Mouse (Mus musculus): ENCODE results near the gene Tysnd1.

DNA sequence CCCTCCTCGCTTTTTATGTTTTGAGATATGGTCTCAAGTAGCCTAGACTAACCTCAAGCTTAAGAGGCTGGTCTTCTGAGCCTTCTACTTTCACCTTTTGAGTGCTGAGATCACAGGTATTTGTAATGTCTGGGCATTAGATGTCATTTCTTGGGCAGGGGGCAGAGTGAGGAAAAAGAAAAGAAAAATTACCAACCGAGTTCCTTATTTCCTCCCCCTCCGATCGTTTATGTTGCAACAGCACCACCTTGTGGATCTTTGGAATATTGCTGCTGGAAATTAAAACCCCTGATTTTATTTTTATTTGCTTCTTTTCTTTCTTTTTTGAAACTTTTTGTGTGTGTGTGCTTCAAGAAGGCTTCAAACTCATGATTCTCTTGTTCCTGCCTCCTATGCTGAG is 37.3 kb upstream of the Tysnd1 start:
- TF ChIP-seq TAL1 (conservative IDR thresholded peaks at IDR 0.05; ENCODE audit: low read depth, low read length): no peak
- no peak for TF ChIP-seq CTCF (IDR thresholded peaks at IDR 0.05; ENCODE audit: low read depth, low read length)
- no peak for TF ChIP-seq GATA1 (IDR thresholded peaks at IDR 0.05; ENCODE audit: borderline replicate concordance, low read length)

All from G1E (cell line).